Mouse (Mus musculus) brain, adult 2 months (tissue): ENCODE measurements at regions not wholly inside any gene's neighbourhood (a gene's known extent, or its start where the extent isn't known, plus 50 kb on each side); places are given as distances from the start of the nearest gene placed in this dataset.

Experiments used
- DNase-seq: peaks from one replicate; pipeline ENCODE4 v3.0.0; 2011; ENCODE audit warnings: low read depth, low spot score

- DNase-seq, result peak; percentile 16
Observed at GRCm38 (mm10) chr19:22047657-22048056, 91.2 kb upstream of the Trpm3 start.

GRCm38 (mm10) chr19:22066302-22066701, 72.5 kb upstream of the Trpm3 start:
- peak; percentile 6 for DNase-seq

- no peak for DNase-seq
Observed at GRCm38 (mm10) chr19:22070246-22071030, 68.4 kb upstream of the Trpm3 start.

- DNase-seq, result no peak
Observed at GRCm38 (mm10) chr19:22071701-22072100, 67.1 kb upstream of the Trpm3 start.

GRCm38 (mm10) chr19:22074042-22074441, 64.8 kb upstream of the Trpm3 start:
- DNase-seq, result peak; percentile 20

GRCm38 (mm10) chr19:22081448-22081847, 57.4 kb upstream of the Trpm3 start:
- DNase-seq, result peak; percentile 53
